Mouse (Mus musculus) heart, adult 2 months (tissue): ENCODE results near the gene Sesn3.

Experiments used
- EP300 ChIP-seq: fragments of 200-500 bp; IDR thresholded peaks from 2 replicates; pipeline ENCODE4 v1.6.1; 2011; ENCODE audit warnings: low read depth, low read length, control low read depth; ENCODE audit not compliant: insufficient read depth
- POLR2A ChIP-seq: fragments of 200-500 bp; IDR thresholded peaks from 2 replicates; pipeline ENCODE4 v1.6.1; 2011; ENCODE audit warnings: mild to moderate bottlenecking, low read depth, low read length, control low read depth; ENCODE audit not compliant: insufficient read depth

- TF ChIP-seq EP300 (no peak), POLR2A (no peak)
Measured at GRCm38 (mm10) chr9:14245013-14245586, 29.8 kb upstream of the Sesn3 start.
